Comparison of ENCODE assay signal across 7 mouse cellular contexts in genomic region chr5:124186981-124187507, GRCm38 (mm10).
DNase-seq lines count a peak whose midpoint lies in the region; ATAC-seq and TF ChIP-seq lines count a peak whose summit lies in the region.

No protein-coding gene starts in this region.

- peak overlapping the region; percentile 74 for H3K4me2 ChIP-seq in forebrain, postnatal 0 days (ENCODE audit: low read depth)
- H3K4me2 ChIP-seq in midbrain, embryonic 12.5 days (replicated peaks): peak overlapping the region; percentile 54

- DNase-seq in brain, embryonic 14.5 days (ENCODE audit: low read depth): peak; percentile 93
- DNase-seq in forebrain, postnatal 0 days: peak; percentile 86
- peak; percentile 81 to 85 for DNase-seq in layer of hippocampus, adult 8-10 months (ENCODE audit: low spot score in 2 of 2)
- DNase-seq in thymus, postnatal 14 days: peak; percentile 89
- no peak for DNase-seq in adrenal gland, adult 2 months

- peak overlapping the region; percentile 61 for H3K9ac ChIP-seq in forebrain, postnatal 0 days
- H3K9ac ChIP-seq in midbrain, embryonic 12.5 days (replicated peaks): peak overlapping the region; percentile 41

- no peak for TF ChIP-seq CTCF in brain, embryonic 14.5 days (IDR thresholded peaks at IDR 0.05; ENCODE audit: borderline replicate concordance, extremely low read depth, insufficient read depth, insufficient read length)
- TF ChIP-seq CTCF in forebrain, postnatal 0 days (IDR thresholded peaks at IDR 0.05; ENCODE audit: low read depth): no peak; the same call in 1 of the 2 replicates

- H3K36me3 ChIP-seq in forebrain, postnatal 0 days (ENCODE audit: insufficient read depth): no peaks in the 10 kb centered on the region
- H3K36me3 ChIP-seq in midbrain, embryonic 12.5 days: no peaks in the 10 kb centered on the region

- H3K27me3 ChIP-seq in forebrain, postnatal 0 days (ENCODE audit: insufficient read depth, low read length): no peaks in the 10 kb centered on the region
- peaks cover 5% of the 10 kb centered on the region; the same call in 1 of the 2 replicates for H3K27me3 ChIP-seq in midbrain, embryonic 12.5 days

- ATAC-seq in CD4-positive, CD25-positive, alpha-beta regulatory T cell, adult 4 months: peak; percentile 48
- peak; percentile 81 for ATAC-seq in forebrain, postnatal 0 days
- peak; percentile 65 for ATAC-seq in midbrain, embryonic 12.5 days (ENCODE audit: low FRiP score, low read depth)

- 3% methylated on average over 20 of the region's 22 CpGs for WGBS in forebrain, postnatal 0 days
- 7% methylated on average over 22 of the region's 22 CpGs for WGBS in midbrain, embryonic 12.5 days

- H3K4me3 ChIP-seq in forebrain, postnatal 0 days (ENCODE audit: low read depth, low read length): peak overlapping the region; percentile 42
- H3K4me3 ChIP-seq in midbrain, embryonic 12.5 days: peak overlapping the region; percentile 35

- H3K9me3 ChIP-seq in forebrain, postnatal 0 days (ENCODE audit: low read length): no peaks in the 10 kb centered on the region
- no peaks in the 10 kb centered on the region for H3K9me3 ChIP-seq in midbrain, embryonic 12.5 days

- peak overlapping the region; percentile 76 for H3K27ac ChIP-seq in forebrain, postnatal 0 days (ENCODE audit: low read depth, low read length)
- peak overlapping the region; percentile 79 for H3K27ac ChIP-seq in midbrain, embryonic 12.5 days (replicated peaks)

- no peak for TF ChIP-seq POLR2A in brain, embryonic 14.5 days (IDR thresholded peaks at IDR 0.05; ENCODE audit: borderline replicate concordance, extremely low read depth, insufficient read depth, insufficient read length, poor library complexity, severe bottlenecking)

- H3K4me1 ChIP-seq in forebrain, postnatal 0 days (ENCODE audit: insufficient read depth): peaks cover 38% of the 10 kb centered on the region
- peaks cover 49% of the 10 kb centered on the region for H3K4me1 ChIP-seq in midbrain, embryonic 12.5 days
